Comparison of ENCODE assay signal across 12 mouse cellular contexts in genomic region chr5:107997717-107998116, GRCm38 (mm10). TPM values are rescaled to one million over a fixed set of nuclear protein-coding genes. Genes with fewer than 3 reads are reported as not detected.
DNase-seq lines count a peak whose midpoint lies in the region; ATAC-seq lines count a peak whose summit lies in the region.
"Had no signal": no experiment of that assay in that cellular context is flagged by ENCODE, and none has a peak within 500 bp of the region (broad histone marks: within the 10 kb centered on the region; RNA-seq: fewer than 3 reads in every experiment).

No protein-coding gene starts in this region.

- DNase-seq in embryonic facial prominence, embryonic 14.5 days (ENCODE audit: low spot score), result peak; percentile 34
- no peak for DNase-seq in embryonic facial prominence, embryonic 10.5 days (ENCODE audit: low spot score)
- DNase-seq in ovary, postnatal 14 days (ENCODE audit: low spot score), result peak; percentile 11
- DNase-seq in ovary, postnatal 36 days (ENCODE audit: low spot score), result no peak
- no peak for DNase-seq in thymus, postnatal 4 days
- no peak for DNase-seq in B cell, adult 2 months
- DNase-seq: spleen, adult 18-20 months had no signal

- H3K27me3 ChIP-seq in embryonic facial prominence, embryonic 14.5 days (replicated peaks; ENCODE audit: control insufficient read depth, insufficient read depth, low read length), result no peaks in the 10 kb centered on the region
- H3K27me3 ChIP-seq in embryonic facial prominence, embryonic 10.5 days (replicated peaks; ENCODE audit: low read depth, poor library complexity, severe bottlenecking), result no peaks in the 10 kb centered on the region
- H3K27me3 ChIP-seq in heart, embryonic 13.5 days (replicated peaks), result no peaks in the 10 kb centered on the region
- no peaks in the 10 kb centered on the region for H3K27me3 ChIP-seq in forebrain, embryonic 13.5 days
- H3K27me3 ChIP-seq: limb, embryonic 13.5 days; lung, embryonic 15.5 days had no signal

- no peaks in the 10 kb centered on the region for H3K36me3 ChIP-seq in embryonic facial prominence, embryonic 14.5 days (ENCODE audit: control insufficient read depth, insufficient read depth, low read length)
- no peaks in the 10 kb centered on the region for H3K36me3 ChIP-seq in embryonic facial prominence, embryonic 10.5 days (replicated peaks)
- H3K36me3 ChIP-seq in heart, embryonic 13.5 days, result no peaks in the 10 kb centered on the region
- H3K36me3 ChIP-seq in forebrain, embryonic 13.5 days (ENCODE audit: poor library complexity, severe bottlenecking), result no peaks in the 10 kb centered on the region
- H3K36me3 ChIP-seq: limb, embryonic 13.5 days; lung, embryonic 15.5 days had no signal

- no peaks in the 10 kb centered on the region for H3K9me3 ChIP-seq in embryonic facial prominence, embryonic 14.5 days (ENCODE audit: control insufficient read depth, low read length)
- H3K9me3 ChIP-seq in embryonic facial prominence, embryonic 10.5 days, result no peaks in the 10 kb centered on the region
- no peaks in the 10 kb centered on the region for H3K9me3 ChIP-seq in heart, embryonic 13.5 days
- H3K9me3 ChIP-seq in forebrain, embryonic 13.5 days (replicated peaks), result no peaks in the 10 kb centered on the region
- H3K9me3 ChIP-seq: limb, embryonic 13.5 days; lung, embryonic 15.5 days had no signal

- H3K4me3 ChIP-seq in embryonic facial prominence, embryonic 14.5 days (ENCODE audit: low read depth, low read length), result no peak overlapping the region
- no peak overlapping the region for H3K4me3 ChIP-seq in embryonic facial prominence, embryonic 10.5 days
- no peak overlapping the region for H3K4me3 ChIP-seq in heart, embryonic 13.5 days
- no peak overlapping the region for H3K4me3 ChIP-seq in forebrain, embryonic 13.5 days
- H3K4me3 ChIP-seq: limb, embryonic 13.5 days; lung, embryonic 15.5 days had no signal

- H3K4me2 ChIP-seq in embryonic facial prominence, embryonic 14.5 days (ENCODE audit: low read depth, low read length), result no peak overlapping the region
- H3K4me2 ChIP-seq in heart, embryonic 13.5 days, result no peak overlapping the region; the same call in 1 of the 2 replicates
- H3K4me2 ChIP-seq in forebrain, embryonic 13.5 days, result no peak overlapping the region
- H3K4me2 ChIP-seq: limb, embryonic 13.5 days; lung, embryonic 15.5 days had no signal

- H3K27ac ChIP-seq in embryonic facial prominence, embryonic 14.5 days (replicated peaks; ENCODE audit: low read depth, low read length), result no peak overlapping the region
- no peak overlapping the region for H3K27ac ChIP-seq in embryonic facial prominence, embryonic 10.5 days (replicated peaks)
- H3K27ac ChIP-seq in heart, embryonic 13.5 days (replicated peaks), result no peak overlapping the region
- H3K27ac ChIP-seq in forebrain, embryonic 13.5 days, result no peak overlapping the region
- H3K27ac ChIP-seq: kidney, postnatal 0 days; limb, embryonic 13.5 days; lung, embryonic 15.5 days had no signal

- H3K4me1 ChIP-seq in embryonic facial prominence, embryonic 14.5 days (ENCODE audit: control insufficient read depth, insufficient read depth, low read length), result no peaks in the 10 kb centered on the region
- H3K4me1 ChIP-seq in embryonic facial prominence, embryonic 10.5 days, result no peaks in the 10 kb centered on the region
- 0 out of 2 replicates have a peak, but pooled peaks cover 8% of the 10 kb centered on the region for H3K4me1 ChIP-seq in heart, embryonic 13.5 days
- no peaks in the 10 kb centered on the region for H3K4me1 ChIP-seq in forebrain, embryonic 13.5 days
- H3K4me1 ChIP-seq: limb, embryonic 13.5 days; lung, embryonic 15.5 days had no signal

- whole genome bisulfite sequencing in embryonic facial prominence, embryonic 14.5 days, result 47% methylated on average over 7 of the region's 7 CpGs
- 66% methylated on average over 7 of the region's 7 CpGs for WGBS in embryonic facial prominence, embryonic 10.5 days
- WGBS in heart, embryonic 13.5 days, result 43% methylated on average over 7 of the region's 7 CpGs
- 75% methylated on average over 7 of the region's 7 CpGs for WGBS in forebrain, embryonic 13.5 days

- H3K9ac ChIP-seq in embryonic facial prominence, embryonic 14.5 days (ENCODE audit: low read depth, low read length), result no peak overlapping the region
- 0 out of 2 replicates have a peak overlapping the region, but pooled peaks have one; percentile 14 for H3K9ac ChIP-seq in heart, embryonic 13.5 days
- H3K9ac ChIP-seq in forebrain, embryonic 13.5 days, result no peak overlapping the region
- H3K9ac ChIP-seq: limb, embryonic 13.5 days; lung, embryonic 15.5 days had no signal

- no peak for ATAC-seq in embryonic facial prominence, embryonic 14.5 days (ENCODE audit: low read depth)
- ATAC-seq in heart, embryonic 13.5 days (ENCODE audit: extremely low read depth, insufficient number of reproducible peaks, low FRiP score, low TSS enrichment), result no peak
- no peak for ATAC-seq in forebrain, embryonic 13.5 days

RNA-seq across cellular contexts. Expression of gene Fam69a, which starts 10.8 kb away (rescaled TPM):
- 33.0 and 34.2 TPM in 2 replicates for polyA plus RNA-seq in embryonic facial prominence, embryonic 14.5 days (2014; fragmentation: Nextera tagmentation; extraction: Ambion mirVana)
- polyA plus RNA-seq in embryonic facial prominence, embryonic 10.5 days (2016; fragmentation: Nextera tagmentation; extraction: Ambion mirVana), result 16.5 and 16.7 TPM in 2 replicates
- polyA plus RNA-seq in heart, embryonic 13.5 days (2015; fragmentation: Nextera tagmentation; extraction: Ambion mirVana), result 17.9 and 20.3 TPM in 2 replicates
- 23.8 and 25.5 TPM in 2 replicates for polyA plus RNA-seq in forebrain, embryonic 13.5 days (2015; fragmentation: Nextera tagmentation; extraction: Ambion mirVana)

Comparison
In these comparisons a context has a peak if more than half of its experiments do, and no peak if none do; other contexts are left out.
1. DNase-seq: peak in embryonic facial prominence, embryonic 14.5 days (single experiment) and ovary, postnatal 14 days (single experiment); none in embryonic facial prominence, embryonic 10.5 days (single experiment), ovary, postnatal 36 days (single experiment), thymus, postnatal 4 days (single experiment) and B cell, adult 2 months (0 of 2).